Mouse (Mus musculus) heart, embryonic 16.5 days (tissue): ENCODE measurements around the gene Hspbap1. TPM values are rescaled to one million over a fixed set of nuclear protein-coding genes. Genes with fewer than 3 reads are reported as not detected.

Experiments
- ATAC-seq: fragments of 200-750 bp; cut with Nextera tagmentation; replicated peaks from 2 replicates; pipeline ENCODE4 v1.8.0; 2017; ENCODE audit warnings: moderate number of reproducible peaks; ENCODE audit not compliant: insufficient read depth, low FRiP score; ENCODE audit errors: extremely low read depth
- H3K27ac ChIP-seq: fragments of 300-500 bp; sonication (generic); 2 replicates; pipeline ENCODE4 v1.5.1; 2014; ENCODE audit warnings: mild to moderate bottlenecking, low read length, control low read depth, moderate library complexity
- H3K27me3 ChIP-seq: fragments of 300-500 bp; sonication (generic); 2 replicates; pipeline ENCODE4 v1.6.1; 2014; ENCODE audit warnings: low read length, mixed read lengths; ENCODE audit not compliant: control insufficient read depth, insufficient read depth
- H3K36me3 ChIP-seq: fragments of 300-500 bp; sonication (generic); 2 replicates; pipeline ENCODE4 v1.6.1; 2014; ENCODE audit not compliant: control insufficient read depth, insufficient read depth
- H3K4me1 ChIP-seq: fragments of 300-500 bp; sonication (generic); 2 replicates; pipeline ENCODE4 v1.6.1; 2014; ENCODE audit warnings: low read length, mixed read lengths; ENCODE audit not compliant: control insufficient read depth, insufficient read depth
- H3K4me2 ChIP-seq: fragments of 300-500 bp; sonication (generic); 2 replicates; pipeline ENCODE4 v1.6.1; 2014; ENCODE audit warnings: low read depth, mild to moderate bottlenecking, control low read depth, low read length
- H3K4me3 ChIP-seq: fragments of 300-500 bp; sonication (generic); 2 replicates; pipeline ENCODE4 v1.5.1; 2014; ENCODE audit warnings: mild to moderate bottlenecking, control low read depth, low read length
- H3K9ac ChIP-seq: fragments of 300-500 bp; sonication (generic); 2 replicates; pipeline ENCODE4 v1.6.1; 2014; ENCODE audit warnings: low read length, control low read depth
- H3K9me3 ChIP-seq: fragments of 300-500 bp; sonication (generic); replicated peaks from 2 replicates; pipeline ENCODE4 v1.6.1; 2016; ENCODE audit warnings: low read length; ENCODE audit not compliant: control insufficient read depth
- WGBS: fragments of 180-500 bp; shearing (Covaris S2); extraction: QIAGEN DNeasy Blood & Tissue Kit; methylation state at CpG from one replicate; pipeline ENCODE4 v1.1.7; 2014; 5-methylcytosine and 5-hydroxymethylcytosine counted together
- polyA plus RNA-seq: library from polyadenylated mRNA; unstranded; fragments of >200 nt; fragmentation: Nextera tagmentation; extraction: Ambion mirVana; gene quantifications from 2 replicates; pipeline ENCODE4 v1.2.1, GENCODE M21; 2015

Hspbap1 gene
- polyA plus RNA-seq, 1 experiment from 2014 or later, result 9.4 TPM

DNA sequence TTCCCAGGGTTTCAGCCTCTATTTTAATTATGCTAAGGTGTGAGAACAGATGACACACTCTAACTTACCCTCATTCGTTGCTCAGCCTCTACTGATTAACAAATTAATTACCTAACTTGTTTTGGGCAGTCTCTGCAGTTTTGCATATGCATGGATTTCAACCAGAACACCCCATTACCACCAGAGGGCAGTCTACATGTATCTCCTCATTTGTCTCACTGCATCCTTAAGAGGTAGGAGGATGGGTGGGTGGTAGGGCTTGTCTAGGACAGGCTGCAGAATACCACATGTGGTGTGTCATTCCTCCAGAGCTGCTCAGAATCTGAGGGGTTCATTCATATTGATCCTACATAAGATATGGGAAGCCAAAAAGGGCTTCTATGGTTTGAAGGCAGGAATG is 69.5 kb downstream of the Hspbap1 start:
- Histone ChIP-seq H3K36me3 (no peaks in the 10 kb centered on the region), H3K27ac (no peak overlapping the region), H3K9ac (no peak overlapping the region), H3K4me2 (no peak overlapping the region), H3K9me3 (peaks cover 4% of the 10 kb centered on the region), H3K27me3 (no peaks in the 10 kb centered on the region), H3K4me1 (no peaks in the 10 kb centered on the region), H3K4me3 (no peak overlapping the region)
- ATAC-seq, result no peak
- 8% methylated on average over 1 of the region's 1 CpGs for WGBS

DNA sequence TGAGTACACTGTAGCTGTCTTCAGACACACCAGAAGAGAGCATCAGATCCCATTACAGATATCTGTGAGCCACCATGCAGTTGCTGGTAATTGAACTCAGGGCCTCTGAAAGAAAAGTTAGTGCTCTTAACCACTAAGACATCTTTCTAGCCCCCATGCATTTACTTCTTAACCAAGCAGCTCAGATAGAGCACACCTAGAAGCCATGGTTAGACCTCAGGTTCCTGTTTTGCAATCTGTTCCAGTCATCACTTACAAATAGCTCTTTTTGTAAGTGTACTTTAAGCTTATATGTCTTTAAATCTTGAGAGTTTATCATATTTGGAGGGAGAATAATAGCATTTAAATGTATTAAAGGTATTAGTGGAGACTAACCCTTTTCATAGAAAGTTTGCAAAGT is 77.0 kb downstream of the Hspbap1 start:
- Histone ChIP-seq H3K9ac (no peak overlapping the region), H3K4me2 (no peak overlapping the region), H3K27ac (no peak overlapping the region), H3K4me1 (no peaks in the 10 kb centered on the region), H3K36me3 (no peaks in the 10 kb centered on the region), H3K4me3 (no peak overlapping the region), H3K9me3 (no peaks in the 10 kb centered on the region), H3K27me3 (no peaks in the 10 kb centered on the region)
- no peak for ATAC-seq

DNA sequence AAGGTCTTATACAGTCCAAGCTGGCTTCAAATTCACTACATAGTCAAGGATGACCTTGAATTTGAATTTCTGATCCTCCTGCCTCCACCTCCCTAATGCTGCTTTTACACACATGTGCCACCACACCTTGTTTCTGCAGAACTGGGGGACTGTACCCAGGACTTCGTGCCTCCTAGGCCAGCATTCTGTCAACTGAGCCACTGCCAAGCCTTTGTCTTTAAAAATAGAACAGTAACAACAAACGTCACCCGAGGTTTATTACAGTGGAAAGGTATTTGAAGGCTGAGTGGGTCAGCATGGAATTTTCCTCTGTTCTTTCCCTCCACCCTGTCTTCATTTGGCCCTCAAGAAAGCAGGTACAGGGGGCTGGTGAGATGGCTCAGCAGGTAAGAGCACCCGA is 85.7 kb downstream of the Hspbap1 start:
- Histone ChIP-seq H3K27ac (no peak overlapping the region), H3K4me3 (no peak overlapping the region), H3K9ac (no peak overlapping the region), H3K9me3 (no peaks in the 10 kb centered on the region), H3K27me3 (no peaks in the 10 kb centered on the region), H3K36me3 (no peaks in the 10 kb centered on the region), H3K4me1 (no peaks in the 10 kb centered on the region), H3K4me2 (no peak overlapping the region)
- ATAC-seq, result no peak
- WGBS, result 48% methylated on average over 4 of the region's 4 CpGs

DNA sequence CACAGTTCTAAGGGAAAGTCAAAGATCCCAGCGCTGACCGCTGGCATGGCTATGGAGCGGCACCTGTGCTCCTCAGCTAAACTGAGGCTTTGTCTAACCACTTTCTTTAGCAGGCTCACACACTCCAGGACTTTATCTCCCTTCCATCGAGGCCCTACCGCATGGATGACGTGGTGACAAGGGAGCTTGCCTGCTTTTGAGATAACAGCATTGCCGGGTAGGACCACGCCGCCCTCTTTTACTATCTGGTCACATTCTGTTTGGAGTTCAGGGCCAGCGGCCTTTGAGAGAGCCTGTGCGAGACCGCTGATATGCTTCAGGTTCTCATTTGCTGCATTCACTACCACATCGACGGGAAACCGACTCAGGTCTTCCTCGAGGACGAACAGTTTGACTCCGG is 86.6 kb downstream of the Hspbap1 start:
- WGBS, result 53% methylated on average over 18 of the region's 18 CpGs
- Histone ChIP-seq H3K4me1 (no peaks in the 10 kb centered on the region), H3K27ac (no peak overlapping the region), H3K9me3 (no peaks in the 10 kb centered on the region), H3K27me3 (no peaks in the 10 kb centered on the region), H3K4me3 (no peak overlapping the region), H3K4me2 (no peak overlapping the region), H3K36me3 (peaks cover 2% of the 10 kb centered on the region), H3K9ac (no peak overlapping the region)
- no peak for ATAC-seq

DNA sequence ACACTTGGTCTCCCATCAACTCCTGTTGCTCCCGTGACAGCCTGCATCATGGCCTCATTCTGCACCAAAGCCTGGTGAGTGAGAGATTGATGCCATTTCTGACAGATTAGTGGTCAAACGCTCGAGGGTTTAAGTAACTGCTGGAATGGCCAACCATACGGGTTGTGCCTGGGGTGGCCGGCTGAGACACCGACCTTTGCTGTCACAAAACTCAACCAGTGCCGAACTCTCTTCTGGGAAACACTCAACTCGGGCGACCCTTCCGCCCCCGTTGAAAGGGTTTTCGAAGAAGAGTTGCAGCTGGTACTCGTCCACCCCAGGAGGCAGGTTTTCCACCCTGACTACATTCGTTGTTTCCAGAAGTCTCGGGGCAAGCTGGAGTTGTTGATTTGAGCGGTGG is 90.1 kb downstream of the Hspbap1 start:
- Histone ChIP-seq H3K4me2 (no peak overlapping the region), H3K27me3 (no peaks in the 10 kb centered on the region), H3K9ac (no peak overlapping the region), H3K27ac (no peak overlapping the region), H3K4me1 (no peaks in the 10 kb centered on the region), H3K36me3 (peaks cover 5% of the 10 kb centered on the region), H3K9me3 (no peaks in the 10 kb centered on the region), H3K4me3 (no peak overlapping the region)
- ATAC-seq, result no peak
- 57% methylated on average over 16 of the region's 16 CpGs for WGBS

DNA sequence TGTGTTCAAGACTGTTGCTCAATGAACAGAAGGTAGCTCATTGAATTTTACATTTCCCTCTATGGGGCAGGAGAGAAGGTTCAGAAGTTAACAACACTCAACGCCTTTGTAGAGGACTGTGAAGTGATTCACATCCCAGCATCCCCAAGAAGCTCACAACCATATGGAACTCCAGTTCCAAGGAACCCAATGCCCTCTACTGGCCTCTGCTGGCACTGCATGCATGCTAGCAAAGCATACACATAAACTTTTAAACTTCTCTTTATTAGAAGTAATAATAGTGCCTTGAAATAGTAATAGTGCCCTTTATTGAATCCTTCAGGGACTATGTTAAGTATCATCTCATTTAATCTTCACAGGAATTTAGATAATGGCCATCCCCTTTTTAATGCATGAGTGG is 91.9 kb downstream of the Hspbap1 start:
- peaks cover 5% of the 10 kb centered on the region for H3K36me3 ChIP-seq
- H3K9ac ChIP-seq, result no peak overlapping the region
- H3K9me3 ChIP-seq, result no peaks in the 10 kb centered on the region
- 86% methylated on average over 1 of the region's 1 CpGs for WGBS
- no peak overlapping the region for H3K27ac ChIP-seq
- no peak overlapping the region for H3K4me2 ChIP-seq
- no peak overlapping the region for H3K4me3 ChIP-seq
- no peaks in the 10 kb centered on the region for H3K4me1 ChIP-seq
- no peaks in the 10 kb centered on the region for H3K27me3 ChIP-seq
- ATAC-seq, result no peak

DNA sequence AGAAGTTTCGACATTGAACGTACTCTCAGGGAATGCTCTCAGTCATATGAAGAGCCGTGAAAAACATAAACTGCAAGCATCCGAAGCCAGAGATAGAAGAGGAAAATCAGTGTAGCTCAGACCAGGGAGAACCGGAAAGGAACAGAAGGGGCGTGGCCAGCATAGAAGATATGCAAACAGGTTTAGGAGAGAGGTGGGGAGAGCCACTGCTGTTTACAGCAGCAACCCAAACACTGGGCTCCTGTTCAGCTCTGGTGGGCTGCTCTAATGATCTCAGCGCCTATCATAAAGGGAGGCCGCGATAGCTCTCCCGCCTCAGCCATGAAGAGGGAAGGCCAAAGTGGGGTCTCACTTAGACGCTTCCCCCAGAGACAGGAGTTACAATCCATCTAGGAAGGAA is 97.6 kb downstream of the Hspbap1 start:
- Histone ChIP-seq H3K4me1 (peaks cover 9% of the 10 kb centered on the region), H3K4me2 (no peak overlapping the region), H3K27ac (no peak overlapping the region), H3K9ac (no peak overlapping the region), H3K9me3 (no peaks in the 10 kb centered on the region), H3K4me3 (no peak overlapping the region), H3K27me3 (0 out of 2 replicates have a peak, but pooled peaks cover 3% of the 10 kb centered on the region), H3K36me3 (no peaks in the 10 kb centered on the region)
- WGBS, result 62% methylated on average over 11 of the region's 11 CpGs
- no peak for ATAC-seq

DNA sequence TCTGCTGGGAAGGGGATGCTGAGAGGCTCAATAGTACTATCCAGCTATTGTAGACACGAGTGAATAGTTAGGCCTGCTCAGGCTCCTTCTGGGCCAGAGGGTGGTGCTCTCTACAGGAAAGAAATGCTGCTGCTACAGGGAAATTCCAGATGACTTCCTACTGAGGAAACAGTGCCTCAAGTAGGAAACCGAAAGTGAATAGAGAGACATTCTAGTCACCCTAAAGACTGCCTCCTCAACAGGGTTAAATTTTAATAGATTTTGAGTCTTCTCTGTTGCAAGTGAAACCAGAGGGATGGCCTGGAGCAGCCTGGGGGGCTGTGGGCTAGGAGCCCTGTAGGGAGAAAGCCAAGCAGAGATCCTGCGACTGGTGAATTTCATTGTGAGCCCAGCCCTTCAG is 99.0 kb downstream of the Hspbap1 start:
- peaks cover 9% of the 10 kb centered on the region for H3K4me1 ChIP-seq
- H3K27ac ChIP-seq, result peak overlapping the region; percentile 50
- 0 out of 2 replicates have a peak, but pooled peaks have one; percentile 25 for ATAC-seq
- peak overlapping the region; percentile 26 for H3K4me3 ChIP-seq
- no peaks in the 10 kb centered on the region for H3K36me3 ChIP-seq
- H3K9me3 ChIP-seq, result no peaks in the 10 kb centered on the region
- H3K27me3 ChIP-seq, result peaks cover 7% of the 10 kb centered on the region; the same call in 1 of the 2 replicates
- WGBS, result 45% methylated on average over 3 of the region's 3 CpGs
- H3K9ac ChIP-seq, result 0 out of 2 replicates have a peak overlapping the region, but pooled peaks have one; percentile 50
- peak overlapping the region; percentile 51 for H3K4me2 ChIP-seq

DNA sequence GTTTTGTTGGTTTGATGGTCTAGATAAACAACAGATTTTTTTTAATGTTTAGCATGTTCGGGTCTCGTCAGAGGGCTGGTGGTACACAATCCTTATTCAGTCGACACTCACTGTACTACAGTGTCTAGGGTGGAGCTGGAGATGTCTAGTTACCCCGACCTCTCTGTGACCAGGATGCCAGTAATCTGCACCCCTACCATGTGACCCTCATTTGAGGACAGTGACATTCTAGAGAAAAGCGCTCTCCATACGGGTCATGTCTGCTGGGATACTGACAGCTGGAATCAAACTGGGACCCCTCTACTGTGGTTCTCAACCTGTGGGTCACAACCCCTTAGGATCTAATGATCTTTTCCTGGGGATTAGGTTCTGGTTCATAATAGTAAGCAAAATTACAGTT is 99.5 kb downstream of the Hspbap1 start:
- H3K36me3 ChIP-seq, result no peaks in the 10 kb centered on the region
- H3K27ac ChIP-seq, result no peak overlapping the region
- no peaks in the 10 kb centered on the region for H3K9me3 ChIP-seq
- no peak for ATAC-seq
- H3K27me3 ChIP-seq, result peaks cover 7% of the 10 kb centered on the region; the same call in 1 of the 2 replicates
- H3K4me3 ChIP-seq, result no peak overlapping the region
- 66% methylated on average over 6 of the region's 6 CpGs for WGBS
- peak overlapping the region; percentile 51 for H3K4me2 ChIP-seq
- H3K4me1 ChIP-seq, result peaks cover 9% of the 10 kb centered on the region
- no peak overlapping the region for H3K9ac ChIP-seq
